Mouse (Mus musculus) heart, postnatal 25 days (tissue): ENCODE data around the gene Neurod2. TPM values are rescaled to one million over a fixed set of nuclear protein-coding genes. Genes with fewer than 3 reads are reported as not detected.

Experiments used
- DNase-seq: peaks from one replicate; pipeline ENCODE4 v3.0.0; 2022; ENCODE audit warnings: low spot score
- intact Hi-C: fragments of 180-260 bp; cut with DNase I; formaldehyde crosslinking; loops from one replicate; pipeline ENCODE4 v1.15.1; 2025
- total RNA-seq, 2 experiments: library from RNA; stranded (reverse); gene quantifications; 2 replicates each; pipeline ENCODE4 v1.2.3; 2021

Gene Neurod2
- total RNA-seq, 2 experiments from 2014 or later, result not detected

- no peak for DNase-seq
- intact Hi-C loops, result no loop called here
These were observed 44.1 kb downstream of the Neurod2 start for GRCm38 (mm10) chr11:98285368-98285767.

GRCm38 (mm10) chr11:98284230-98284629, 45.2 kb downstream of the Neurod2 start:
- intact Hi-C loops, result no loop called here
- DNase-seq, result no peak

- DNase-seq, result no peak
- intact Hi-C loops, result no loop called here
These were observed 45.7 kb downstream of the Neurod2 start for GRCm38 (mm10) chr11:98283740-98284139.

Other genes with a start within 250 kb of the Neurod2 start
- gene Fbxl20, start 179.2 kb downstream of the Neurod2 start, total RNA-seq, result 10 to 100 TPM; 21.4 to 23.1 TPM
- 10 to 100 TPM; 40.0 to 40.6 TPM for gene Med1, start 136.4 kb downstream of the Neurod2 start, total RNA-seq
- 10 to 100 TPM; 20.7 to 23.0 TPM for gene Cdk12, start 126.6 kb downstream of the Neurod2 start, total RNA-seq
- gene Ppp1r1b, start 18.8 kb upstream of the Neurod2 start, total RNA-seq, result 1 to 10 TPM; 5.3 to 5.8 TPM
- 10 to 100 TPM; 19.7 to 24.9 TPM for gene Stard3, start 28.7 kb upstream of the Neurod2 start, total RNA-seq
- 1,000 to 10,000 TPM; 1,084 to 2,520 TPM for gene Tcap, start 54.2 kb upstream of the Neurod2 start, total RNA-seq
- 1 to 10 TPM; 1.3 to 1.7 TPM for gene Pnmt, start 56.8 kb upstream of the Neurod2 start, total RNA-seq
- gene Pgap3, start 70.8 kb upstream of the Neurod2 start, total RNA-seq, result 1 to 10 TPM; 8.4 to 9.3 TPM
- gene Erbb2, start 82.8 kb upstream of the Neurod2 start, total RNA-seq, result 1 to 10 TPM; 7.7 to 9.2 TPM
- 10 to 100 TPM; 49.0 to 54.6 TPM for gene Mien1, start 109.3 kb upstream of the Neurod2 start, total RNA-seq
- gene Grb7, start 116.7 kb upstream of the Neurod2 start, total RNA-seq, result not detected
- under 1 TPM; 0.44 to 0.61 TPM for gene Ikzf3, start 216.4 kb upstream of the Neurod2 start, total RNA-seq
- not detected for gene Zpbp2, start 221.4 kb upstream of the Neurod2 start, total RNA-seq